Mouse (Mus musculus): Measurements from ENCODE around the gene Cadm3. TPM values are rescaled to one million over a fixed set of nuclear protein-coding genes. Genes with fewer than 3 reads are reported as not detected.

The Cadm3 gene
- polyA plus RNA-seq, 1 experiment from 2014 or later: 11.6 TPM

DNA sequence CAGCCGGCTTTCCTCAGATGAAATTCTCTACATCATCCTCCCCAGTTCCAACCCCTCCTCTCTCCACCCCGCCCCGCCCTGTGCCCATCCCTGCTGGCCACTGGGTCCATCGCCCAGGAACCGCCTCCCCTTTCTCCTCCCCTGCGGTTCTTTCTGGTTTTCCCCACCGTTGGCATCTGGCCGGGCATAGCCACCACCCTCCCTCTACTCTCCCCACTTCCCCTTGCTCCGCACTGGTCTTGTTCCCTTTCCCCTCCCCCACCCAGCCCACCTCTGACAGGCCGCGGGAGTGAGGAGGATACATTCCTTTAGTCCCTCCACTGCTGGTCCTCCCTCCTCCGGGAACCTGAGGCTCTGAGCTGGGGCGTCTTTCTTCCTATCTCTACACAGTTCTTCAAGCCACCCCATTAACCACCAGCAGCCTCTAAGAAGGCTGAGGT lies 1.5 kb downstream of the Cadm3 start:
- Histone ChIP-seq H3K36me3 (ENCODE audit: control insufficient read depth, insufficient read depth, low read length) (no peaks in the 10 kb centered on the region), H3K4me2 (ENCODE audit: low read depth, low read length) (peak overlapping the region; percentile 87), H3K9me3 (ENCODE audit: control insufficient read depth, low read length) (no peaks in the 10 kb centered on the region), H3K4me1 (ENCODE audit: control insufficient read depth, insufficient read depth, low read length) (peaks cover 9% of the 10 kb centered on the region; the same call in 1 of the 2 replicates), H3K27me3 (replicated peaks; ENCODE audit: control insufficient read depth, insufficient read depth, low read length) (peaks cover 49% of the 10 kb centered on the region), H3K9ac (ENCODE audit: low read depth, low read length) (peak overlapping the region; percentile 66; the same call in 1 of the 2 replicates), H3K4me3 (ENCODE audit: low read depth, low read length) (peak overlapping the region; percentile 62), H3K27ac (replicated peaks; ENCODE audit: low read depth, low read length) (no peak overlapping the region)
- under 1% methylated on average over 11 of the region's 13 CpGs for WGBS
- DNase-seq (ENCODE audit: low spot score): no peak
- ATAC-seq (ENCODE audit: low read depth): no peak

DNA sequence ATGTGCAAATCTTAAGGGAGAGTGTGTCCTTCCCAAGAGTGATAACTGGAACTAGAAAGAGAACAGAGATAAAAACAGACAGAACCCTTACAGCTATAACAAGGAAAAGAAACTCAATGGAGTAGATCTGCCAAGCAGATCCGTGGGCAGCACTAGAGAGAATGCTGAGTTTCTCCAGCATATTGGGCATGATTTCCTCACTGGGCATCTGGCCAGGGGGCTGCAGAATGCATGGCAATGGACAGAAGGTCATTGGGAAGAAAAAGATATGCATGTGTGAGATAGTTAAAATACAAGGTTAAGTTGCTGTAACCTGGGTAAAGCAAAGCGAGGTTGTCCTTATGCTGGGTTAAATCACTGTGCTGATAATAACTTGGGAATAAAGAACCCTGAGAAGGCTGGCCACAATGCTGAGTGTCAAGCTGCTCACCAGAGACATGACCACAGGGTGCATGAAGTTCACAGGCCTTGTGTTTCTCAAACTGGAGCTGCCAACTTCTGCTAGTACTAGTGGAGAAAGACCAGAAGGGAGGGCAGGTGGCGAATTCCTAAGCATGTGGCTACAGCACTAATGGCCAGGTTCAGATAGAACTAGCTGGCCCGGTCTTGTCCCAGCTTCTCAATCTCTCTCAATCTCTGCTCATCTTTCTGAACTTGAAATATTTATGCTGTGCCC lies 3.2 kb downstream of the Cadm3 start:
- no peaks in the 10 kb centered on the region for H3K36me3 ChIP-seq (ENCODE audit: control insufficient read depth, insufficient read depth, low read length)
- H3K4me1 ChIP-seq (ENCODE audit: control insufficient read depth, insufficient read depth, low read length): peaks cover 9% of the 10 kb centered on the region; the same call in 1 of the 2 replicates
- peaks cover 37% of the 10 kb centered on the region for H3K27me3 ChIP-seq (replicated peaks; ENCODE audit: control insufficient read depth, insufficient read depth, low read length)
- DNase-seq (ENCODE audit: low spot score) (no peak), ATAC-seq (ENCODE audit: low read depth) (no peak)
- H3K9me3 ChIP-seq (ENCODE audit: control insufficient read depth, low read length): no peaks in the 10 kb centered on the region
- H3K27ac ChIP-seq (replicated peaks; ENCODE audit: low read depth, low read length): no peak overlapping the region
- WGBS: 82% methylated on average over 4 of the region's 4 CpGs
- H3K4me2 ChIP-seq (ENCODE audit: low read depth, low read length): no peak overlapping the region
- no peak overlapping the region for H3K4me3 ChIP-seq (ENCODE audit: low read depth, low read length)
- H3K9ac ChIP-seq (ENCODE audit: low read depth, low read length): no peak overlapping the region

DNA sequence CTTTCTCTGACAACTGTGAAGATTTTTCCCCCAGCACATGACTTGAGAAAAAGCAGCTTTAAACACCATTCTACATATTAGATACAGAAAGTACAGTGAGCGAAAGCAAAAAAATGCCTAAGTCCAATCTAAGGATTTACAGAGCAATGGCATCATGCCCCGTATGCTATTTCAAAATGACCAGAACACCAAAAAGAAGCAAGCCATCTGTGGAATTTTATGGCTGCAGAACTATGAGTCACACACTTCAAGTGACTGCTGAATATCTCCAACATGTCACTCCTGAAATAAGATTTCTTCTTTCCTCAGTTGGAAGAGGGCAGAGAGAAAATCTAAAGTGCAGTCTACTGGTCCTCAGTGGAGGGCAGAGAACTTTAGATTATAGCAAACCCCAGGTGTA lies 4.1 kb downstream of the Cadm3 start:
- WGBS: 92% methylated on average over 2 of the region's 2 CpGs
- peaks cover 9% of the 10 kb centered on the region; the same call in 1 of the 2 replicates for H3K4me1 ChIP-seq (ENCODE audit: control insufficient read depth, insufficient read depth, low read length)
- no peaks in the 10 kb centered on the region for H3K36me3 ChIP-seq (ENCODE audit: control insufficient read depth, insufficient read depth, low read length)
- H3K9ac ChIP-seq (ENCODE audit: low read depth, low read length): no peak overlapping the region
- peaks cover 33% of the 10 kb centered on the region for H3K27me3 ChIP-seq (replicated peaks; ENCODE audit: control insufficient read depth, insufficient read depth, low read length)
- no peak for ATAC-seq (ENCODE audit: low read depth)
- no peak for DNase-seq (ENCODE audit: low spot score)
- H3K4me3 ChIP-seq (ENCODE audit: low read depth, low read length): no peak overlapping the region
- no peak overlapping the region for H3K27ac ChIP-seq (replicated peaks; ENCODE audit: low read depth, low read length)
- H3K9me3 ChIP-seq (ENCODE audit: control insufficient read depth, low read length): no peaks in the 10 kb centered on the region
- no peak overlapping the region for H3K4me2 ChIP-seq (ENCODE audit: low read depth, low read length)

DNA sequence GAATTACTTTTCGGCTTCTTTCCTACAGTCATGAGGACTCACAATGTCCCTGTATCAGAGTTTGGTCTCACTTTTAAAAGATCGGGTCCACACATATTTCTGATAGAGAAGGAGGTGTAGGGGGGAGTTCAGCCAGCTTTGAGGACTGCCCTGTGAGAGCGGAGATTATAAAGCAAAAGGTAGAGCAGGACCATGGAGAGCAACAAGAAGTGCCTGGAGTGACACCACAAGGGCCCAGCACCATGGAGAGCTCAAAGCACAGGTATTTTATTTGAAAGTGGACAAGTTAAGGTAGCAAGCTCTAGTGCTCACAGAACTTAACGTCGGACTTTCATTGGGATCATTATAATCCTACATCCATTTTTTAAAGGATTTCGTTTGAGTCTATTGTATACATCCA lies 5.8 kb downstream of the Cadm3 start:
- H3K36me3 ChIP-seq (ENCODE audit: control insufficient read depth, insufficient read depth, low read length): no peaks in the 10 kb centered on the region
- H3K4me1 ChIP-seq (ENCODE audit: control insufficient read depth, insufficient read depth, low read length): peaks cover 7% of the 10 kb centered on the region; the same call in 1 of the 2 replicates
- H3K9ac ChIP-seq (ENCODE audit: low read depth, low read length): no peak overlapping the region
- H3K27ac ChIP-seq (replicated peaks; ENCODE audit: low read depth, low read length): no peak overlapping the region
- 31% methylated on average over 6 of the region's 6 CpGs for WGBS
- no peaks in the 10 kb centered on the region for H3K9me3 ChIP-seq (ENCODE audit: control insufficient read depth, low read length)
- no peak for ATAC-seq (ENCODE audit: low read depth)
- no peak overlapping the region for H3K4me2 ChIP-seq (ENCODE audit: low read depth, low read length)
- DNase-seq (ENCODE audit: low spot score): peak; percentile 86
- H3K4me3 ChIP-seq (ENCODE audit: low read depth, low read length): no peak overlapping the region
- peaks cover 15% of the 10 kb centered on the region for H3K27me3 ChIP-seq (replicated peaks; ENCODE audit: control insufficient read depth, insufficient read depth, low read length)

- Histone ChIP-seq H3K27me3 (replicated peaks; ENCODE audit: control insufficient read depth, insufficient read depth, low read length) (no peaks in the 10 kb centered on the region), H3K27ac (replicated peaks; ENCODE audit: low read depth, low read length) (no peak overlapping the region), H3K9ac (ENCODE audit: low read depth, low read length) (no peak overlapping the region), H3K4me3 (ENCODE audit: low read depth, low read length) (no peak overlapping the region), H3K9me3 (ENCODE audit: control insufficient read depth, low read length) (no peaks in the 10 kb centered on the region), H3K36me3 (ENCODE audit: control insufficient read depth, insufficient read depth, low read length) (no peaks in the 10 kb centered on the region), H3K4me2 (ENCODE audit: low read depth, low read length) (no peak overlapping the region), H3K4me1 (ENCODE audit: control insufficient read depth, insufficient read depth, low read length) (no peaks in the 10 kb centered on the region)
- DNase-seq (ENCODE audit: low spot score) (no peak), ATAC-seq (ENCODE audit: low read depth) (no peak)
- WGBS: 53% methylated on average over 4 of the region's 4 CpGs
Measured at GRCm38 (mm10) chr1:173359590-173360290, 7.8 kb downstream of the Cadm3 start.

- Histone ChIP-seq H3K27ac (replicated peaks; ENCODE audit: low read depth, low read length) (no peak overlapping the region), H3K27me3 (replicated peaks; ENCODE audit: control insufficient read depth, insufficient read depth, low read length) (no peaks in the 10 kb centered on the region), H3K4me1 (ENCODE audit: control insufficient read depth, insufficient read depth, low read length) (no peaks in the 10 kb centered on the region), H3K4me2 (ENCODE audit: low read depth, low read length) (no peak overlapping the region), H3K4me3 (ENCODE audit: low read depth, low read length) (no peak overlapping the region), H3K9me3 (ENCODE audit: control insufficient read depth, low read length) (no peaks in the 10 kb centered on the region), H3K9ac (ENCODE audit: low read depth, low read length) (no peak overlapping the region), H3K36me3 (ENCODE audit: control insufficient read depth, insufficient read depth, low read length) (no peaks in the 10 kb centered on the region)
- 34% methylated on average over 4 of the region's 4 CpGs for WGBS
- ATAC-seq (ENCODE audit: low read depth) (no peak), DNase-seq (ENCODE audit: low spot score) (no peak)
Measured at GRCm38 (mm10) chr1:173357799-173358198, 9.7 kb downstream of the Cadm3 start.

- 78% methylated on average over 2 of the region's 2 CpGs for WGBS
Measured at GRCm38 (mm10) chr1:173356699-173357098, 10.8 kb downstream of the Cadm3 start.

GRCm38 (mm10) chr1:173355107-173355846 lies 12.2 kb downstream of the Cadm3 start:
- ATAC-seq (ENCODE audit: low read depth): no peak
- H3K9me3 ChIP-seq (ENCODE audit: control insufficient read depth, low read length): no peaks in the 10 kb centered on the region
- 72% methylated on average over 7 of the region's 7 CpGs for WGBS

More at GRCm38 (mm10) chr1:173356699-173357098, 10.8 kb downstream of the Cadm3 start:
- no peak overlapping the region for H3K27ac ChIP-seq (replicated peaks; ENCODE audit: low read depth, low read length)
- H3K4me2 ChIP-seq (ENCODE audit: low read depth, low read length): no peak overlapping the region
- no peaks in the 10 kb centered on the region for H3K27me3 ChIP-seq (replicated peaks; ENCODE audit: control insufficient read depth, insufficient read depth, low read length)
- H3K4me1 ChIP-seq (ENCODE audit: control insufficient read depth, insufficient read depth, low read length): no peaks in the 10 kb centered on the region
- no peak overlapping the region for H3K9ac ChIP-seq (ENCODE audit: low read depth, low read length)
- no peaks in the 10 kb centered on the region for H3K36me3 ChIP-seq (ENCODE audit: control insufficient read depth, insufficient read depth, low read length)
- DNase-seq (ENCODE audit: low spot score): no peak
- no peak overlapping the region for H3K4me3 ChIP-seq (ENCODE audit: low read depth, low read length)
- ATAC-seq (ENCODE audit: low read depth): no peak
- H3K9me3 ChIP-seq (ENCODE audit: control insufficient read depth, low read length): no peaks in the 10 kb centered on the region

More at GRCm38 (mm10) chr1:173355107-173355846, 12.2 kb downstream of the Cadm3 start:
- no peak overlapping the region for H3K4me3 ChIP-seq (ENCODE audit: low read depth, low read length)
- H3K36me3 ChIP-seq (ENCODE audit: control insufficient read depth, insufficient read depth, low read length): no peaks in the 10 kb centered on the region
- H3K27ac ChIP-seq (replicated peaks; ENCODE audit: low read depth, low read length): 0 out of 2 replicates have a peak overlapping the region, but pooled peaks have one; percentile 8
- no peak for DNase-seq (ENCODE audit: low spot score)
- no peaks in the 10 kb centered on the region for H3K27me3 ChIP-seq (replicated peaks; ENCODE audit: control insufficient read depth, insufficient read depth, low read length)
- H3K4me2 ChIP-seq (ENCODE audit: low read depth, low read length): no peak overlapping the region
- H3K9ac ChIP-seq (ENCODE audit: low read depth, low read length): no peak overlapping the region
- 0 out of 2 replicates have a peak, but pooled peaks cover 4% of the 10 kb centered on the region for H3K4me1 ChIP-seq (ENCODE audit: control insufficient read depth, insufficient read depth, low read length)

All from embryonic facial prominence, embryonic 14.5 days (tissue).